ENCODE assay signal across 12 mouse cellular contexts in the genomic region with DNA sequence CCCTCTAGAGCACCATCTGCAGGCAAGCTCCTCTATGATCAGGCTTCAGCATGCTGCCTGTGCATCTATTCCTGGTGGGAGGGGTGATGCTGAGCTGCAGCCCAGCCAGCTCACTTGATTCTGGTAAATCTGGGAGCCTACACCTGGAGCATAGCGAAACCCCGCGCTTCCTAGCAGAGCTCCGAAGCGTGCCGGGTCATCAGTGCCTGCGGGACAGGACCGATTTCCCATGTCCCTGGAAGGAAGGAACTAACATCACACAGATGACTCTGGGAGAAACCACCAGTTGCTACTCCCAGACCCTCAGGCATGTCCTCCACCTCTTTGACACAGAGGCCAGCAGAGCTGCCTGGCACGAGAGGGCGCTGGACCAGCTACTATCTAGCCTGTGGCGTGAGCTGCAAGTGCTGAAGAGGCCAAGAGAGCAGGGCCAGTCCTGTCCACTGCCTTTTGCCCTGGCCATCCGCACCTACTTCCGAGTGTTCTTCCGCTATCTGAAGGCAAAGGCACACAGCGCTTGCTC. TPM values are rescaled to one million over a fixed set of nuclear protein-coding genes. Genes with fewer than 3 reads are reported as not detected.
A peak's percentile ranks its signal among the peaks of the same experiment; 100 is the strongest.
DNase-seq lines count a peak whose midpoint lies in the region; ATAC-seq and TF ChIP-seq lines count a peak whose summit lies in the region.
"Not testable (repeated sequence)": the region's sequence is repeated elsewhere in the genome, so short reads cannot be mapped to it uniquely, and the experiment has no call there.
"Had no signal": no experiment of that assay in that cellular context is flagged by ENCODE, and none has a peak within 500 bp of the region (broad histone marks: within the 10 kb centered on the region; RNA-seq: fewer than 3 reads in every experiment).

A gene (plus strand): TSS at position 51 of the 523 bp plus-strand sequence.

- TF ChIP-seq CTCF in intestine, postnatal 0 days (IDR thresholded peaks at IDR 0.05; ENCODE audit: low read depth) = peak; percentile 17; the same call in 1 of the 2 replicates

- H3K9ac ChIP-seq in intestine, postnatal 0 days (ENCODE audit: low read depth, low read length) = not testable (repeated sequence)

- not testable (repeated sequence) for ATAC-seq in intestine, postnatal 0 days

- not testable (repeated sequence) for H3K27me3 ChIP-seq in intestine, postnatal 0 days (replicated peaks; ENCODE audit: control insufficient read depth, insufficient read depth, low read length)

- DNase-seq in CD8-positive naive resting alpha-beta T cell, adult 2 months (ENCODE audit: low read depth in 2 of 2, low spot score in 2 of 2) = peak; percentile 73 to 80
- DNase-seq in cerebellum, adult 9-10 months = peak; percentile 94
- peak; percentile 62 for DNase-seq in gastrocnemius, postnatal 10 days
- DNase-seq in layer of hippocampus, adult 9-11 months = peak; percentile 78
- DNase-seq in lung, adult 18-20 months = peak; percentile 47 to 73
- peak; percentile 76 to 86 for DNase-seq in right cerebral cortex, postnatal 10 days (ENCODE audit: low spot score in 2 of 2)
- DNase-seq in thymus, postnatal 25 days = peak; percentile 68

- not testable (repeated sequence) for H3K4me1 ChIP-seq in intestine, postnatal 0 days (replicated peaks; ENCODE audit: control insufficient read depth, insufficient read depth, low read length)

- H3K27ac ChIP-seq in intestine, postnatal 0 days (ENCODE audit: low read depth, low read length) = not testable (repeated sequence)

- not testable (repeated sequence) for H3K9me3 ChIP-seq in intestine, postnatal 0 days (ENCODE audit: control insufficient read depth)

- not testable (repeated sequence) for H3K36me3 ChIP-seq in intestine, postnatal 0 days (ENCODE audit: control insufficient read depth, insufficient read depth)

- not testable (repeated sequence) for H3K4me3 ChIP-seq in intestine, postnatal 0 days (ENCODE audit: low read depth, low read length)

- not testable (repeated sequence) for H3K4me2 ChIP-seq in intestine, postnatal 0 days (replicated peaks; ENCODE audit: low read depth)

- 75% methylated on average over 14 of the region's 15 CpGs for WGBS in intestine, postnatal 0 days

RNA-seq across cellular contexts. Expression of the gene that starts here (rescaled TPM):
- not detected for total RNA-seq in gastrocnemius, postnatal 10 days (2021)
- not detected in 2 replicates for polyA plus RNA-seq in intestine, postnatal 0 days (2015; fragmentation: Nextera tagmentation; extraction: Ambion mirVana)
- total RNA-seq: granulocyte monocyte progenitor cell, adult 5-6 weeks had no signal
- polyA plus RNA-seq: liver, embryonic 11.5 days; midbrain, embryonic 14.5 days; thymus, postnatal 0 days had no signal

Comparison
In these comparisons a context has a peak if more than half of its experiments do, and no peak if none do; other contexts are left out.
1. Peak in DNase-seq in gastrocnemius, postnatal 10 days; RNA of the gene not detected or under 1 TPM.